Mouse (Mus musculus): ENCODE measurements at regions not wholly inside any gene's neighbourhood (a gene's known extent, or its start where the extent isn't known, plus 50 kb on each side); places are given as distances from the start of the nearest gene placed in this dataset.
"Not testable (repeated sequence)": the region's sequence is repeated elsewhere in the genome, so short reads cannot be mapped to it uniquely, and the experiment has no call there.

DNA sequence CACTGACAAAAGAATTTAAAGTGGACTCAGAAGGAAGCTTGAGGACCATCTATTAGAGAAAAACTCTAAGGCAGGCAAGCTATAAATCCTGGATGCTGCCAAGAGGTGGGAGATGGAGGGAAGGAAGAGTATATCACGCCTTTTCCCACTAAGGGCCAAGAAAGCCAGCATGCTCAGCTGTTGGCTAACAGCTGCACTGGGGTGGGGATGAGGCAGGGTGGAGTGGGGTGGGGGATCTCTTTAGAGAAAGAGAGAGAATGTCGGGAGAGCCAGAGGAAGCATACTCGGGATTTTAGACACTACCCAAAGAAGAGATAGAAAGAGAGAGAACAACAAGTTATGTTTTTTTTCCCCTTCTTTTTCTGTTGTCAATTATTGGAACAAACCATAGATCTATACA is 115.2 kb upstream of the Shb start:
- no peak for DNase-seq (ENCODE audit: low spot score in 2 of 2)

DNA sequence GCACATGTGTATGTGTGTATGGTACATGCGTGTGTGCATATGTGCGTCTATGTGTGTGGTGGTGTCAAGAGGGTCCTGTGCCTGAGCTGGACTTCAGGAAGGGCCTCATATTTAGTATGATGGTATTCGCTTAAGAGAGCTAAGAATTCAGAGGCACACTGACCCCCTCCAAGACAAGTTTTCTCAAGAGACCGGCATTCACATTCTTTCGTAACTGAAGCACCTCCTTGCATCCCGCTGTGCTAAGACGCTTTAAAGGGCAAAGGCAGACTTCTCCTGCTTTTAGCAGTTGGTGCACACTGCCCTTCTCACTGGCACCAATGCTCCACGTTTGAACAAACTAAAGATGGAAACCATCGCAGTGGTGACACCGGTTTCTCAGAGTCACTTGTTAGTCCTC is 110.3 kb upstream of the Shb start:
- DNase-seq (ENCODE audit: low spot score in 2 of 2), result no peak

DNA sequence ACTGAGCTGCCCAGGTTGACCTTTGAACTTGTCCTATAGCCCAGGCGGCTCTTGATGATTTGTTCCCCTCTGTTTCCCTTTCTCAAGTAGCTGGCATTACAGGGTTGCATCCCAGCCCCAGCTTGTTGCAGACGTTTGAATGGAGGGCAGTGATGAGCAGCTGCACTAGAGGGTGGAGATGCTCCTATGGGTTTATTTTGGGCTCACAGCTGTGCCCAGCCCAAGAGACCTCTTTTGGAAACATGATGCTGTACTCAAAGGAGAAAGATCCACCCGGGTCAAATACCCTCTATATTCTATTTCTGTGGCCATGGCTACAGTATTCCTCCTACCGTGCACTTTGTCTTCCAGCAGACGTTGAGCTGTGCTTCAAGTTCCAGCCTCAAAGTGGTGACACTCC is 109.0 kb upstream of the Shb start:
- no peak for DNase-seq (ENCODE audit: low spot score in 2 of 2)

DNA sequence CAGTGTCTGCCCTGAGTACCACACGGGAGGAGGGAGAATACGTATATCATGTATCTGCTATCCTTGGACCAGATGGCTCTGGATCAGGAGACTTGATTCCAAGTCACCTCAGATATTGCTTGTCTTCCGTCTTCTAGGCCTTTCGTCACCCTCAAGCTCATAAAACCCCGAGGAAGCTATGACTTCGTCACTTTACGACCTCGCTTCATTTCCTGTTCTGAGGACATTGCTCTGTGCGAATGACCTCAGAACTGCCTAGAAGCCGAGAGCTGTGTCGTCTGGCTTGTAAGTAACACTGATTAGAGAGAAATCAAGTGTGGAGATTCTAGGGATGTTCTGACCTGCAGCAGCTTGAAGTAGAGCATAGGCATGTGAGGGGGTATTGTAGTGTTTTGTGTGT is 108.4 kb upstream of the Shb start:
- no peak for DNase-seq (ENCODE audit: low spot score in 2 of 2)

DNA sequence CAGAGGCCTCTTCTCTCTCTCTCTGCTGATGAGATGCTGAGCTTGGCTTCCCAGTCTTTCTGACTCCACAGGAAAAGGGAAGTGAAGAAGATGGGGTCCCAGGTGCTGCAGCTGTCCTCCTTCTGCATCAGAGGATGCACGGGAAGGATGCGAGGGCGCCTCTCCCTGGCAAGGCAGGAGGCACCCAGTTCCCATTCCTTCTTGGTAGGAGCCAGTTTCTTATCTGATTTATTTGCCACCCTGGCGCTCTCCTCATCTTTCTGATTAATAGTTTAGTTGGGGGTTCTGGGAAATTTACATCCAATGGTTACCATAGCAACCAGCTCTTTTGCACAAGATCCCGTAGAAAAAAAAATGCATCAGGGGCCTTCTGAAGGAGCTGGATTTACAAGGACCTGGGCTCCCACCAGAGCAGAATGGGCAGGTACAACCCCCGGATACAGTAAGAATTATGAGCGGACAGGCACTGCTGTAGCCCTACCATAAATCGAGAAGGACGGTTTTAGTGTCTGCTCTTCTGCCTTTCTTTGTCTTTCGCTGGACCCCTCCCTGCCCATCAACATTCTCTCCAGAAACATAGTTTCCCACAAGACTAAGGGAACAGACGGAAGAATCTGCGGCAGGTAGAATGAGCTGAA is 107.2 kb upstream of the Shb start:
- DNase-seq (ENCODE audit: low spot score in 2 of 2), result no peak

DNA sequence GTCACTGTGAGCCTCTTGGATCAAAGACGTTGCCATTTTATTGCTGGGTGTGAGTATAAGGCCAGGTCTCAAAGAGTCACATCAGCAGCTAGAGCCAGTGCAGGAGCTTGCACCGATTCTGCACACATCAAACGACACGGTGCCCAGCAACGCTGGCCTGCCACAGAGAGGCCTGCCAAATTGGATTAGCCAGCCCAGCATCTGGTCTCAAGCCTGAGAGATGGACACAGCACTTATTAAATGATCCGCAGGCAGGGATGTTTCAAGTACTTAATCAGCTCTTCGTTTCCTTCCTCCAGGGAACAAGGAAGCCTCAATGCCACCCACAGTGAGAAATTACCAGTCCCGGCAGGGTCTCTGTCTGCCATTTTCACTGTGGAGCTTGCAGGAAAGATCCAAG is 106.1 kb upstream of the Shb start:
- no peak for DNase-seq (ENCODE audit: low spot score in 2 of 2)

DNA sequence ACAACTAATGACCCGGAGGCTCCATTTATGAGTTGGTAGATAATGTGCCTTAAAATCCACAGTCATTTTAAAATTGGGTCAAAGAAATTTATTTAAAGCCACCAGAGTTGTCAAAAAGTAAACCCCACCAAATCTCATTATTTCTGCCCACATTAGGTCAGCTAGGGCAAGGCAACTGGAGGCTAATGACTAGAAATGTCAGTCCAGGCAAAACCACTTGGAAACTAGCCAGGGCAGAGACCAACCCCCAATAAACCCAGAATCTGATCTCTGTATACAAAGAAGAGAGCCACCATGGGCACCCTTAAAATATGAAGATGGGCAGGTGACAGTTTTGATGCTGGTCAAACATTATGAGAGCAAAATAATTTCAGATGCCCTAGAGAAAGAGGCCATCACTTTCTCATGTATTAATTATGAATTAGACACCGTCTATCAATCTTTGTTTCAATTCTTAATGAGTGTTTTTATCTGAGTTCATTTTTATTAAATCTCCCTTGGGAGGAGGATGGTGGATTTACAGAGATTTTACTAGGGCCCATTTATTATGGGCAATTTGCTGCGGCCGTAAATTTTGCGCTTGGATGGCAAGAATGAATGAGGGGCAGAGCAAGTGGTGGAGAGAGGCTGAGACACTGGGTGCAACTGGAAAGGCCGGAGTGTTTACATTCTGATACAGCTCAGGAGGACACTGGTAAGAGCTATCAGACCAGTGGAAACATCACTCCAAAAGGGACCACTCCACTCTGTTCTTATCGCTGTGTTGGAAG is 99.2 kb upstream of the Shb start:
- no peak for DNase-seq (ENCODE audit: low spot score in 2 of 2)

DNA sequence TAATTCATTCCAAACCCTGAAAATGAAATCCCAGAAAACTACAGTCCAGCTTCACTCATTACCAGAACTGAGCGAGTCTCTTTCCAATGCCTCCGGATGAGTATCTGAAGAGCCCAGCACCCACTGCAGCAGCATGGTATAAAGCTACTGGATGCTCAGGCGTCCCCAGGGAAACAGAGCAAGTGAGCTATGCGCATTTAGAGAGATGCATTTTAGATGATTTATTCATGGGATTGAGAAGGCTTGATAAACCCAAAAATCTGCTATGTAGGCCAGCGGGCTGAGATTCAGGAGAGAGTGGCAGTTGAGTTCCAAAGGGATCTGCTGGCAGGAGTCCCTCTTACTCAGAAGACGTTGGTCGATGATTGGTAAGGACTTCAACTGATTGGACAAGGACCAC is 93.4 kb upstream of the Shb start:
- no peak for DNase-seq (ENCODE audit: low spot score in 2 of 2)

DNA sequence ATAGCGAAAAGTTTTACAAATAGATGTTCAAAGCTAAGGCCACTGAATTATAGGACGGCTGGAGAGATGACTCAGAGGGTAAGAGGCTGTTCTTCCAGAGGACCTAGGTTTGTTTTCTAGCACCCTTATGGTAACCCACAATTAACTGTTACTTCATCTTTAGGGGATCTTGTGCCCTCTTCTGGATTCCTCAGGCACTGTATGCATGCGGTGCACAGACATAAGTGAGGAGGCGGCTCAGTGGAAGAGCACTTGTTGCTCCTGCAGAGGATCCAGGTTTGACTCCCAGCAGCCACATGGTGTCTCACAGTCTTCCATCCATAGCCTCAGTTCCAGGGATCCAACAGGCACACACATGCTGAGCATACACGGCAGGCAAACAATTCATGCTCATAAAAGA is 89.7 kb upstream of the Shb start:
- no peak for DNase-seq (ENCODE audit: low spot score in 2 of 2)

DNA sequence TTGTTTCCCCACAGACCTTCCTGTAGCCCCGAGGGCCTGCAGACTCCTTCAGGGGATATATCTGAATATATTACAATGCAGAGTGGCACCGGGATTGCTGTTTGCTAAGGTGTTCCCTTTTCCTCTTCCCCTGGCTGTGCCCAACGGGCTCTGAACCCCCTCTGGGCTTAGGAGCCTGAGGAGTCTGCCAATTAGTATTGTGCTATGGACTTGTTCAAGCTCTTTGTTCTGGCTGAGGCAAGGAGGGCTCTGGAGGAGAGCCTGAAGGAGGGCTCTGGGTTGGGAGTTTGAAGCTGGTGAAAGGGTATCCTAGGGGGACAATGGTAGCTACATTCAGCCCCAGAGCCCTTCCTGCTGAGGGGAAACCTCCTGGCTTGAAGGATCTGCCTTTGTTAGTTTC is 84.9 kb upstream of the Shb start:
- no peak for DNase-seq (ENCODE audit: low spot score in 2 of 2)

DNA sequence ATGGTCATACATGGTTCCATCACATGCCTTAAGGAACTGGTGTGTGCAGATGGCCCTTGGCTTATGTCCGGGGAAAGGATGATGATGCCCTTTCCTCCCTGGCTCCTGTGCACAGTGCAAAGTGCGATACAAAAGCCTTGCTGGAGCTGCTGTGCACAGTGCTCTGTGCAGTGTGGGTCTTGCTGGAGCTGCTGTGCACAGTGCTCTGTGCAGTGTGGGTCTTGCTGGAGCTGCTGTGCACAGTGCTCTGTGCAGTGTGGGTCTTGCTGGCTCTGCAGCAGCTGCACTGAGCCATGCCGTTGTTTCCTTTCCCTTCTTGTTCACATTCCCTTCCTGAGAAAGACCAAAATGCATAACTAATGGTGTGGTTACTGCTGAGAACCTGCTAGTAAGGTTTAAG is 81.2 kb upstream of the Shb start:
- not testable (repeated sequence) for DNase-seq (ENCODE audit: low spot score in 2 of 2)

DNA sequence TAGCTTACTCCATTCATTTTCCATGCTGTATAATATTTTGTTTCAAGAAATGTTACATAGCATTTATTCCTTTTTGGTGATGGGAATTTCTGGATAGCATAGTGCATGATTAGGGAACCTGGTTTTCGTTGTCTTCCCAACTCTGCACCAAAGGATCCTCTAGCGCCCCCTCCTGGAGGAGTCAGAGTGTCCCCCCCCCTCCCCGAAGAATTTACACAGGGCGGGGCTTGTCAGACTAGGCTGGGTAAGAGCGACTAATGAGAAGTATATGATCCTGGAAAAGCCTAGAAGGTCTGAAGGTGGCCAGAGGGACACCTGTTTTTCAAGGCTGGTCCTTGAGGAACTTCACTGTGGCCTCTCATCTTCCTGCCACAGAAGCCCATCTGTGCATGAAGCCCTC is 79.9 kb upstream of the Shb start:
- DNase-seq (ENCODE audit: low spot score in 2 of 2), result peak in 1 of 2 experiments; percentile 25

DNA sequence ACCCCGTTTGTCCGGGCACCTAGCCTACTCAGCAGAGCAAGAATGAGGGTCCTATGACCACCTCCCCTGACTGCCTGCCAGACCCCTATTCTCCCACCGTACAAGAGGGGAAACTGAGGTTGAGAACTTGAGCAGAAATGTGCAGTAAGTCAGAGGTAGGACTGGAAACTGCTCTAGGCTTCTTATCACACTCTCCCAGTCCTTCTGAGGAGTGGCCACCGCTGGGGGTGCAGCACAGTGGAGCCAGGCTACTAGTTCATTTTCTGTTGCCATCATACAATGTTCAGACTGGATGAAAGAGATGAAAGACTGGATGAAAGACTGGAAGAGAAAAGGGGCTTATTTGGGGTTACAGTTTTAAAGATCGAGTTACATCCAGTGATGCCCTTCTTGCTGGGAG is 78.7 kb upstream of the Shb start:
- DNase-seq (ENCODE audit: low spot score in 2 of 2), result no peak

DNA sequence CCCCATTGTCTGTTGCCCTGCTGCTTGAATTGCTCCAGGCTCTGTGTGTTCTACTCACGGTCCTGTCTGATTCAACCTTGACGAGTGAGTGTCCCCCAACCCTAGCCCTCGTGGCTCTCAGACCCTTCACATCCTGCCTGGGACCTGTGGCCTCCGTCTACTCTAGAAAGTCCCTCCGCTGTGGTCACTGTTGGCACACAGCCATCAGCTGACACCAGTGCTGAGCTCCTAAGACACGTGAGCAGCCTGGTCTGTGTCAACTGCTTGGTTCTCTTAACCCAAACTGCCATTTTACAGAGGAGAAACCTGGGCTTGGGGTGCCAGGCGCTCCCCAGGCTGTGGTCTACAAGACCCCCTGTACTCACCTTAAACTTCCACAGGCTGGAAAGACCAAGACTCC is 74.3 kb upstream of the Shb start:
- no peak for DNase-seq (ENCODE audit: low spot score in 2 of 2)

DNA sequence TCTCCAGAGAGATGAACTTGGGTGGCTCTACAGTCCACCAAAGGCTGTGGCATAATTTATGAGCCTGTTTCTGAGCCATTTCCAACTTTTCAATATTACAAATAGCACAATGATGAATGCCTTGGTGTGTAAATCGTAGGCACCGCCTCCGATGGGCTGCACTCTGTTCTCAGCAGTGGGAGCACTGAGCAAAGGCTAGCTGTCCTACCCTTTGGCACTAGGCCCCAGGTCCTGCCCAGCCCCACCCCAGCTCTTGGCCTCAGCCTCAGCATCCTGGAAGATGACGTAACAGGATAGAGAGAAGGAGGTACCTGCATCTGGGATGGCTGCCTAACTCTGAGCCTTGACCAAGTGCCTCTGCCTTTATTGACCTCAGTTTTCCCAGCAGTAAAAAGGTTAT is 73.4 kb upstream of the Shb start:
- DNase-seq (ENCODE audit: low spot score in 2 of 2), result no peak

DNA sequence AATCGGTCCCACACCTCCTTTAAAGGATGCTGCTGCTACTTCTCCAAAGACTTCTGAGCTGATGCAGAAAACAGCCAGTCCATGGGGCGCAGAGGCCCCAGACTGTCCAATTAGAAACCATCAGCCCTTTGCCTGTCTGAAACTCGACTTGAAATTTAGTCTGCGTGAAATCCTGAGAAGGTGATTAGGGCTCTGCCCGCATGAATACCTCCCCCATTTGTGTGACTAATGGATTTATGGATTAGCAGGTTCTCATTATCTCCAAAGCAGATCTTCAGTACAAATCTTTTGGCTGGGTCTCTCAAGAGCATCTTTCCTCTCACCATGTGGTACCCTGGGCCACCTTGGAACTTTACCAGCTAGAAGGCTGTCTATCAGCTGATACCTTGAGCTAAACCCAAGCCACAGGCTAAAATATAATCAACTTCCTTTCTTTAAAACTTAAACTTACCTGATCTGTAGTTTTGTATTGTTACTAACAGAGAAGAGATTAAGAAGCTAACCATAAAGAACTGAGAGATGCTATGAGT is 72.1 kb upstream of the Shb start:
- DNase-seq (ENCODE audit: low spot score in 2 of 2), result no peak

DNA sequence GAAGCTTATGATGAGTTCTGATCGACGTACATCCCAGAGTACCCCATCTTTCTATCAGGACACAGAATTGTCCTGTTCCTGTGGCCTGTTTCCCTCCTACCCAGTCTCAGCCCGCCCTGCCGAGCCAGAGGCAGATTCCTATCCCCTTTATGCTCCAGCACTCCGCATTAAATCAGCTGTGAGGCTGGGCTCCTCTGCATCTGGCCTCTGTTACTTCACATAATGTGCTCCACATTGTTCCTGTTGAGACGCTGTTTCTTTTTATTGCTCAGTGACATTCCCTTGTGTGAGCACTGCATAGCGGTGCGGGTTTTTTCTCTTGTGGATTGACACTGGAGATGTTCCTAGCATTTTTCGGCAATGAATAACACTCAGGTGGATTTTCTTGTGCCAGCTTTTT is 68.2 kb upstream of the Shb start:
- no peak for DNase-seq (ENCODE audit: low spot score in 2 of 2)

DNA sequence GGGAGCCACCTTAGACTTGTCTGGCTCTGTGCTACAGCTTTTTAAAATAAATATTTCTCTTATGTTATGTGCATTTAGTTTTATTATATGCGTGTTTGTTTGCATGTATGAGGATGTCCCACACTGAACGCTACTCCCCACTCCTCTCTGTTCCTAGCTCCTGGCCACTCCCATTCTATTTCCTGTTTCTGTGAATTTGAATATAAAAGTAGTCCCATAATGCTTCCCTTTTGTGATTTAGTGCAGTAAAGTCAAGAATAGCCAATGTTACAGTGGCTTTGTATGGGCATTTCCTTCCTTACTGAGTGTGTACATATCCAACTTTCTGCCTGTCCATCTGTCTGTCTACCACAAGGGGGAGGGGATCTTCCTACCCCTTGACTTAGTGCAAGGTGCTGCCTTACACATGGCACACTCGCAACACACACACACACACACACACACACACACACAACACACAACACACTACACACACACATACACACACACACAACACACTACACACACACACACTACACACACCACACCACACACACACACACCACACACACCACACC is 61.2 kb upstream of the Shb start:
- no peak for DNase-seq (ENCODE audit: low spot score in 2 of 2)

DNA sequence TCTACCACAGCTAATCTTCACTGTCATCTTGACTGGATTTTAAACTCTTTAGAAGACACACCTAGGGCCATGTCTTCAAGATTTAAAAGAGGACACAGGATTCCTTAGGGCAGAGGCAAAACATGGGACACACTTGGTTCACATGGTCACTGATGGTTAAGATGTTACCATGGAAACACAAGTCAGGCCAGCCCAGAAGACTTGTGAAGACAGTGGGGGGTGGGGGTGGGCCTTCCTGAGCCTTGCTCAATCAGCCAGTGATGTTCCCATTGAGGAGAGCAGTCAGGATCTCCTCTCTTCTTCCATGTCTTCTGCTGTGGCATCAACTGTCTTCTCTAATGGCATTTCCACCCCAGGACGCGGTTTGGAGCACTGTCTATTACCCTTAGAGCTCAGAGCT is 60.5 kb upstream of the Shb start:
- no peak for DNase-seq (ENCODE audit: low spot score in 2 of 2)

DNA sequence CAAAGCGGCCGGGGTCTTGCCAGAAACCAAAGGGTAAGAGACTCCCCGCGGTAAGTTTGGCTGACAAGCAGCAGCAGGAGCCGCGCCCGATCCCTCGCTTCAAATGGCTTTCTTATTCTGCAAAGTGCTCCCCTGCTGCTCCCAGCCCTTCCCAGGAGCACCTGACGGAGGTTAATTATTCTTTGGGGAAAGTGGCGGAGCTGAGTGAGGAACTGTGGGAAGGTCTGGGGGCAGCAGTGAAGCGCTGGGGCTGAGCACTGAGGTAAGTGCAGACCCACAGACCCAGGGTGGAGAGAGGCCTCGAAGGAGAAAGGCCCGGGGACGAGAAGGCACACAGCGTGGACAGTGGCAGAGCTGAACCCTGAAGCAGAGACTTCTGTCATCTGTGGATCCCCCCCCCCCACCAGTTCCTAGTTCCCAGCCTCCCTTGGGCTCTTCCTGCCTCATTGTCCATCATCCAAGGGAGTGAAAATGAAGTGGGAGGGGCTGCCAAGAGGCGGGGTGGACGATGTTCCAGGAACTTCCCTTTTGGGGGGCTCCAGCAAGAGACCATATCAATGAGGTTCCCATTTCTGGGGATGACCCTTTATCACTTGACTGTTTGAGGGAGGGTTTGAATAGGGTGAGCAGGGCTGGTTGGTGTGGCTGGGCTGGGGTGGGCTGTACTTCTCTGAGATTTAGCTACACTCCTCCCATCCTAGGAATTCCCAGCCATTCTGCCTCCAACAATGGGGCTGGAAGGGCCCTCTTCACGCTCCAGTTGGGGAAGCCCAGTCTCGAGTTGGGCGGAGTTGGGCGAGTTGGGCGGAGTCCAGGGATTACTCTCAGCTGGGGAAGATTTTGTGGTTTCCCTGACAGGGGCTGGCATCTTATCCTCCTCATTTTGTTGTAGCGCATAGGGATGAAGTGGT is 59.4 kb upstream of the Shb start:
- no peak for DNase-seq (ENCODE audit: low spot score in 2 of 2)

DNA sequence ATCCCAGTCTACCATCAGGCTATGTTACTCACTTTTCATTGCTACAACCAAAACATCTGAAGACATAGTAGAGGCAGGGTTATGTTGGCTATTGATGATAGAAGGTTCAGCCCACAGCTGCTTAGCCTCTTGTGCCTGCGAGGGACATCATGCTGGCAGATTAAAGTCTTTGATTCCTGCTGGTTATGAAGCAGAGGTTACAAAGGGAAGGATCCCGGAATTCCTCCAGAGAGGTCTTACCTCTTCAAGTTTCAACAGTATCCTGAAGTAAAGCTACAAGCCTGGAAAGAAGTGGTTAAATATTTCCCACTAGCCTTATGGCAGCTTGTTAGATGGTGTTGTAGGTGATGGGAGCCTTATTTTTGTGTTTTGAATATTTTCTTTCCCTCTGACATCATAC is 58.6 kb upstream of the Shb start:
- no peak for DNase-seq (ENCODE audit: low spot score in 2 of 2)

DNA sequence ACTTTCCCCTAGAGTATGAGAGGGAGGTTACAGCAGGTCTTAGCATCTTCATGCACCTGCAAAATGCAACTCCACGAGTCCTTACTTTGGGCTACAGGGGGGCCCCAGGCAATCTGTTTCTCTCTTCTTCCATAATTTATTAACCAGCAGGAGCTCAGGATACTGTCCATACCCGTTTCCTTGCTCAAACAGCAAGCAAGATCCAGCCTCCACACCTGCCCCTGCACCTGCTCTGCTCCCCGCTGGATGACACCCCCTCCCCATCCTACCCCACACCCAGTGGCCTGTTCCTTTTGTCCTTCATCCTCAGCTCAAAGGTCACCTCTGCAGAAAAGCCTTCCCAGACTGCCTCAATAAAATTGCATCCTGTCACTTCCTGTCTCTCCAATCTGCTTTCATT is 56.1 kb upstream of the Shb start:
- no peak for DNase-seq (ENCODE audit: low spot score in 2 of 2)

All from urinary bladder, postnatal 4 days (tissue).